Mouse (Mus musculus) midbrain, embryonic 12.5 days (tissue): Measurements from ENCODE around the gene Ciao2a. TPM values are rescaled to one million over a fixed set of nuclear protein-coding genes. Genes with fewer than 3 reads are reported as not detected.
A peak's percentile ranks its signal among the peaks of the same experiment; 100 is the strongest.

Source experiments
- ATAC-seq: fragments of 200-750 bp; cut with Nextera tagmentation; 2 replicates; pipeline ENCODE4 v1.8.0; 2017; ENCODE audit warnings: low read depth, moderate TSS enrichment, moderate library complexity; ENCODE audit not compliant: low FRiP score
- H3K27ac ChIP-seq: fragments of 300-500 bp; sonication (generic); replicated peaks from 2 replicates; pipeline ENCODE4 v1.5.1; 2016; ENCODE audit warnings: mild to moderate bottlenecking
- H3K27me3 ChIP-seq: fragments of 300-500 bp; sonication (generic); 2 replicates; pipeline ENCODE4 v1.6.1; 2016; ENCODE audit warnings: mild to moderate bottlenecking
- H3K36me3 ChIP-seq: fragments of 300-500 bp; sonication (generic); 2 replicates; pipeline ENCODE4 v1.6.1; 2016
- H3K4me1 ChIP-seq: fragments of 300-500 bp; sonication (generic); 2 replicates; pipeline ENCODE4 v1.6.1; 2016
- H3K4me2 ChIP-seq: fragments of 300-500 bp; sonication (generic); replicated peaks from 2 replicates; pipeline ENCODE4 v1.6.1; 2016; ENCODE audit warnings: mild to moderate bottlenecking, moderate library complexity
- H3K4me3 ChIP-seq: fragments of 300-500 bp; sonication (generic); 2 replicates; pipeline ENCODE4 v1.5.1; 2016; ENCODE audit warnings: mild to moderate bottlenecking
- H3K9ac ChIP-seq: fragments of 300-500 bp; sonication (generic); replicated peaks from 2 replicates; pipeline ENCODE4 v1.6.1; 2016; ENCODE audit warnings: mild to moderate bottlenecking, moderate library complexity
- H3K9me3 ChIP-seq: fragments of 300-500 bp; sonication (generic); 2 replicates; pipeline ENCODE4 v1.6.1; 2016; ENCODE audit warnings: mild to moderate bottlenecking
- WGBS: fragments of 180-500 bp; shearing (Covaris S2); methylation state at CpG from one replicate; pipeline ENCODE4 v1.1.7; 2016; 5-methylcytosine and 5-hydroxymethylcytosine counted together
- polyA plus RNA-seq: library from polyadenylated mRNA; unstranded; fragments of >200 nt; fragmentation: Nextera tagmentation; extraction: Ambion mirVana; gene quantifications from 2 replicates; pipeline ENCODE4 v1.2.1, GENCODE M21; 2016

Gene Ciao2a
- polyA plus RNA-seq, 1 experiment from 2014 or later: 133 TPM

DNA sequence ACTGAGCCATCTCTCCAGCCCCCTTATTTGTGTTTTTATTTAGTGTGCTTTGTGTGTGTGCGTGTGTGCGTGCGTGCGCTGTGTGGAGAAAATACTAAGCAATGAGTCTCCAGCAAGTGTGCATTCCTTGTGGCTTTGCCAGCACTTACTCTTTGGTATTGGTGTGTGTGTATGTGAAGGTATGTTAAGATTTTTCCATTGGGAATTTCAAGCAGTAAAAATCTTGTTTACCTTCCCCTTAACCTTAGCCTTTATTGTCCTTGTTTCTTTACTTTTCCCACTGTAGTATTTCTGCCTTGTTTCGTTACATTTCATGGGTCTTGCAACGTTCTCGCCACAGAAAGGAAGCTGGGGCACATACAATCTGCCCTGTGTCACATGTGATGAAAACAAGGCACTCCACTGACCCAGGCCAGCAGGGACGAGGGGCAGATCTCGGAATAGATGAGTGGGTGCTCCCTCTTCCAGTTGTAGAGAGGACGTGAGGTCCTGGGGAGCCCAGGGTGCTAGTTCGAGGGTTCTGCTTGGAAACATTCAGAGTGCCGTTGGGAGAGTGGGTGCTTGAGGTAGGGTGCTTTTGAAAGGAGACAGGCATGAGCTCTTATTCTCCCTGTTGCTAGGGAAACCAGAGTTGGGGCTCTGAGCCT is 45.0 kb downstream of the Ciao2a start:
- peaks cover 35% of the 10 kb centered on the region for H3K4me1 ChIP-seq
- H3K4me2 ChIP-seq: no peak overlapping the region
- H3K4me3 ChIP-seq: no peak overlapping the region
- no peaks in the 10 kb centered on the region for H3K9me3 ChIP-seq
- 0 out of 2 replicates have a peak overlapping the region, but pooled peaks have one; percentile 35 for H3K27ac ChIP-seq
- H3K9ac ChIP-seq: no peak overlapping the region
- ATAC-seq: no peak
- no peaks in the 10 kb centered on the region for H3K36me3 ChIP-seq
- no peaks in the 10 kb centered on the region for H3K27me3 ChIP-seq
- 51% methylated on average over 12 of the region's 12 CpGs for WGBS

DNA sequence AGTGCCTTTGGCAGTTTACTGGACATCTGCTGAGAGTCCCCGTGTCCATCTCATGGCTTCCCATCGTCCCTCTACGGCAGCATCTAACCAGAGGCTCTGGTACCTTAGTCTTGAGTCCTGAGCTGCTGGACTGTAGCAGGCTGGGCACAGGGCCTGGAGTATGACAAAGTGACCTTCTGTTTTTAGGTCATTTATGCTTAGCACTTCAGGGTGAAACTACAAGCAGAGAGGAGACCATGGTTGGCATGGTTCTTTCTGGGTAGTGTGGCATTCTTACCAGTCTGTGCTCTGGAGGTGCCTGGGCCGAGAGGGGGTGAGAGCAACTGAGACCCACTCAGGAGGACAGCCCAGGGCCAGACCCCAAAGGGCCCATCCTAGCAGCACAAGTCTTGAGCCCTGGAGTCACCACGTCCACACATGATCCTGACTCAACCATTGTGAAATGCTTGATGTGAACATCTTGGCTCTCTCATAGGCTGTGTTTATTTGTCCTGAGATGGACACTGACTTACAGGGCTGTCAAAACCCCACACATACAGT is 47.0 kb downstream of the Ciao2a start:
- Histone ChIP-seq H3K4me3 (no peak overlapping the region), H3K27me3 (no peaks in the 10 kb centered on the region), H3K4me2 (no peak overlapping the region), H3K27ac (no peak overlapping the region), H3K4me1 (peaks cover 23% of the 10 kb centered on the region), H3K9ac (no peak overlapping the region), H3K9me3 (no peaks in the 10 kb centered on the region), H3K36me3 (no peaks in the 10 kb centered on the region)
- ATAC-seq: no peak
- WGBS: 97% methylated on average over 5 of the region's 5 CpGs

DNA sequence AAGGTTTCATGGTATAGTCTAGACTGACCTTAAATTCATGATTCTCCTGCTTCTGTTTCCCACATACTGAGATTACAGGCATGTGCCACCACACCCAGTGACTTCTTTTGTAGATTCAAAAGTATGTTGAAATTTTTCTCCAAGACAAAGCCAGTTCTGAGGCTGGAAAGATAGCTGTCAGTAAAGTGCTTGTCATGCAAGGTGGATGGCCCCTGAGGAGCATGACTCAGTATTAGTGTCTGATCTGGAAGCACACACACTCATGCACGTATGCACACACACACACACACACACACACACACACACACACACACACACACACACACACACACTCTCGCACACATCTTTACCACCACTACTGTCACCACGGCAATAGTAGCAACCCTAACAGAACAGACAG is 48.6 kb downstream of the Ciao2a start:
- H3K4me3 ChIP-seq: no peak overlapping the region
- no peak overlapping the region for H3K9ac ChIP-seq
- WGBS: 93% methylated on average over 3 of the region's 3 CpGs
- H3K27ac ChIP-seq: no peak overlapping the region
- H3K4me1 ChIP-seq: peaks cover 20% of the 10 kb centered on the region
- no peak for ATAC-seq
- H3K36me3 ChIP-seq: no peaks in the 10 kb centered on the region
- no peak overlapping the region for H3K4me2 ChIP-seq
- H3K27me3 ChIP-seq: no peaks in the 10 kb centered on the region
- no peaks in the 10 kb centered on the region for H3K9me3 ChIP-seq

DNA sequence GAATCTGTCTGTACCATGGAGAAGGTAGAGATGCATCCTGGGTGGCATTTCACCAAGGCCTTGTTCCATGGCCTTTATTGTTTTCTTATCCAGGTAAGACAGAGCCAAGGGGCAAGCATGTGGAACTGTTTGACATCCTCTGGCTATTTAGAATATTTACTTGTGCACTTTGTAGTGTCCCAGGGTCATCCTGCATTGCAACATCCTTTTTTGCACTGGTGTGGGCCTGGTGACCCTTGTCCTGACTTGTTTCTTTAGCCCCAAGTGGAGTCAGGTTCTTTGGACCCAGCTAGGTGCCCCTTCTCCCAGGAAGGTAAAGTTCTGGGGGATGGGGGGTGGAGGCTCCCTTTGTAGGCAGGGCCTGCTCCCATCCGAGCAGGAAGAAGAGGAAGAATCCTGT is 51.6 kb downstream of the Ciao2a start:
- Histone ChIP-seq H3K36me3 (no peaks in the 10 kb centered on the region), H3K4me2 (no peak overlapping the region), H3K27ac (no peak overlapping the region), H3K9me3 (no peaks in the 10 kb centered on the region), H3K27me3 (no peaks in the 10 kb centered on the region), H3K4me1 (no peaks in the 10 kb centered on the region), H3K4me3 (no peak overlapping the region), H3K9ac (no peak overlapping the region)
- WGBS: 0% methylated on average over 1 of the region's 1 CpGs
- ATAC-seq: no peak

- no peak overlapping the region for H3K4me3 ChIP-seq
- no peaks in the 10 kb centered on the region for H3K36me3 ChIP-seq
- 92% methylated on average over 6 of the region's 6 CpGs for WGBS
- no peak overlapping the region for H3K27ac ChIP-seq
- no peaks in the 10 kb centered on the region for H3K9me3 ChIP-seq
- no peak for ATAC-seq
- H3K4me2 ChIP-seq: no peak overlapping the region
- H3K27me3 ChIP-seq: no peaks in the 10 kb centered on the region
- no peak overlapping the region for H3K9ac ChIP-seq
- H3K4me1 ChIP-seq: no peaks in the 10 kb centered on the region
Observed at GRCm38 (mm10) chr9:66179795-66180194, 53.4 kb downstream of the Ciao2a start.

GRCm38 (mm10) chr9:66181126-66181825 is 54.9 kb downstream of the Ciao2a start:
- no peak for ATAC-seq
- WGBS: 80% methylated on average over 4 of the region's 4 CpGs

DNA sequence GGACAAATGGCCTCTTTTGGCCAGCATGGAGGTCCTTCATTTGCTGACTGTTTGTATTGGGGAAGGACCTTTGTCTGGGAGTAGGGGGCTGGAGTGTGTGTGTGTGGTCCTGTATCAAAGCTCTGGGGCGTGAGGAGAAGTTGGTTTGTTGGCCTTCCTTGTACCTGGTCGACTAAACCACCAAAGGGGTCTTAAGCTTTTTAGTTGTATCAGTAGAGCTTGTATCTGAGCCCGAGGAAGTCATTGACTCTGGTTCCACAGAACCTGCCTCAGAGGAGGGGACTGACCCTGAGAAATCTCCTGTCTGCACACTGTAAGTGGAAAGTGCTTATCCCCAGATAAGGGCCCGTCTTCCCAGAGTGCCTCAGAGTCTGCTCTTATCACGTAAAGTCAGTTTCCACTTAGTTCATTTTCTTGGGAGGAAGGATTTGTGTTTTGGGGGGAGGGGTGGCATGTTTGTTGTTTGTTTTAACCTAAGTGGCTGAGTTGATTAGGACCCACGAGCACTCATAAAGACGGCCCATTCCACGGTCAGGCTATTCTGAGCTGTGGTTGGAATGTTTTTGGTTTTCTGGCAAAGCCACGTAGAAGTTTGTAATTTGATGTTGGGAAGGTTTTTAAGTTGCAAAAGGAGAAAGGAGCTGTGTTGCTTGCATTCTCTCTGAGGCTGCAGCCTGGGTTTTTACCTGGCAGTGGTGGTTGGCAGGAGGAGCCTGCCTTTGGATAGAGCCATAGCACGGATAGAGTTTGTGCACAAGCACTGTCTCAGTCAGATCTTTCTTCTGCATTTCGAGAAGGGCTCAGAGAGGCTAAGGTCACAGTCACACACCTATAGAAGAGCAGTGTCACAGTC is 55.6 kb downstream of the Ciao2a start:
- WGBS: 69% methylated on average over 11 of the region's 11 CpGs
- Histone ChIP-seq H3K4me3 (no peak overlapping the region), H3K36me3 (no peaks in the 10 kb centered on the region), H3K9ac (no peak overlapping the region), H3K9me3 (no peaks in the 10 kb centered on the region), H3K4me2 (no peak overlapping the region), H3K4me1 (peaks cover 8% of the 10 kb centered on the region), H3K27ac (no peak overlapping the region), H3K27me3 (no peaks in the 10 kb centered on the region)
- ATAC-seq: no peak

More at GRCm38 (mm10) chr9:66181126-66181825, 54.9 kb downstream of the Ciao2a start:
- H3K4me2 ChIP-seq: no peak overlapping the region
- no peak overlapping the region for H3K27ac ChIP-seq
- no peak overlapping the region for H3K9ac ChIP-seq
- H3K27me3 ChIP-seq: no peaks in the 10 kb centered on the region
- H3K4me3 ChIP-seq: no peak overlapping the region
- H3K9me3 ChIP-seq: no peaks in the 10 kb centered on the region
- H3K4me1 ChIP-seq: peaks cover under 1% of the 10 kb centered on the region
- no peaks in the 10 kb centered on the region for H3K36me3 ChIP-seq

- Histone ChIP-seq H3K4me2 (no peak overlapping the region), H3K4me3 (no peak overlapping the region), H3K9me3 (no peaks in the 10 kb centered on the region), H3K4me1 (peaks cover 10% of the 10 kb centered on the region), H3K9ac (no peak overlapping the region), H3K27ac (no peak overlapping the region), H3K36me3 (no peaks in the 10 kb centered on the region), H3K27me3 (no peaks in the 10 kb centered on the region)
- WGBS: 91% methylated on average over 3 of the region's 3 CpGs
- no peak for ATAC-seq
Observed at GRCm38 (mm10) chr9:66182679-66182993, 56.2 kb downstream of the Ciao2a start.

DNA sequence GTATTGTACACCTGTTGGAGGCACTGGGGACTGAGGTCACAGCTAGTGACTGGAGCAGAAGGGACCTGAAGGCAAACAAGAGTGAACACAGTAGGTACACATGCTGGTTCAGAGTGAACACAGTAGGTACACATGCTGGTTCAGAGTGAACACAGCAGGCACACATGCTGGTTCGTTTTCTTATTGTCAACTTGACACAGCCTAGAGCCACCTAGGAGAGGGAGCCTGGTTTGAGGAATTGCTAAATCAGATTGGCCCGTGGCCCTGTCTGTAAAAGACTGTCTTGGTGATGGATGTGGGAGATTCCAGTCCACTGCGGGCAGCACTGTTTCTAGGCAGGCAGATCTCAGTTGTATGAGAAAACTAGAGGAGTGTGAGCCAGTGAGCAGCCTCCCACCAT is 56.6 kb downstream of the Ciao2a start:
- no peak overlapping the region for H3K27ac ChIP-seq
- no peaks in the 10 kb centered on the region for H3K9me3 ChIP-seq
- WGBS: 86% methylated on average over 3 of the region's 3 CpGs
- no peak overlapping the region for H3K9ac ChIP-seq
- H3K27me3 ChIP-seq: no peaks in the 10 kb centered on the region
- peaks cover 10% of the 10 kb centered on the region for H3K4me1 ChIP-seq
- no peak for ATAC-seq
- no peaks in the 10 kb centered on the region for H3K36me3 ChIP-seq
- H3K4me2 ChIP-seq: no peak overlapping the region
- H3K4me3 ChIP-seq: no peak overlapping the region

DNA sequence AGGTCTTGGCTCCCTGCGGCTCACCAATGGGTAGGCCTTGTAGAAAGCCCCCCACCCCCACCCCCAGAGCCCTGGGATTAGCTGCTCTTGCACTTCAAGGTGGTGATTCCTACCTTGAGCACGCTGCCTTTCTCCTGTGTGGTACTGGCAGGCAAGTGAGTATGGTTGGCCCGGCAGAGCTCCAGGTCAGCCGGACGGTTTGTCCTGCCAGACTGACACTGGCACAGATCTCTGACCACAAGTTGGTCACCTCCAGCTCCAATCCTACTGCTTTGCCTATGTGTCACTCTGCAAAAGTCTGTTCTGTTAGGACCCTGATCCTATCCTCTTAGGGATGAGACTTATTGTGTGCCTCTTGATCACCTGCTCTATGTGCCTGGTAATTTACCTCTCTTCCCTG is 58.2 kb downstream of the Ciao2a start:
- 72% methylated on average over 5 of the region's 5 CpGs for WGBS
- H3K27ac ChIP-seq: no peak overlapping the region
- H3K27me3 ChIP-seq: no peaks in the 10 kb centered on the region
- no peaks in the 10 kb centered on the region for H3K9me3 ChIP-seq
- no peak overlapping the region for H3K4me2 ChIP-seq
- H3K36me3 ChIP-seq: no peaks in the 10 kb centered on the region
- H3K4me3 ChIP-seq: no peak overlapping the region
- peaks cover 10% of the 10 kb centered on the region for H3K4me1 ChIP-seq
- no peak overlapping the region for H3K9ac ChIP-seq
- no peak for ATAC-seq

GRCm38 (mm10) chr9:66186426-66186825 is 60.0 kb downstream of the Ciao2a start:
- no peak overlapping the region for H3K4me2 ChIP-seq
- WGBS: 12% methylated on average over 6 of the region's 6 CpGs
- no peak overlapping the region for H3K9ac ChIP-seq
- no peaks in the 10 kb centered on the region for H3K36me3 ChIP-seq
- H3K27me3 ChIP-seq: no peaks in the 10 kb centered on the region
- H3K4me1 ChIP-seq: peaks cover 10% of the 10 kb centered on the region
- H3K4me3 ChIP-seq: no peak overlapping the region
- H3K9me3 ChIP-seq: no peaks in the 10 kb centered on the region
- H3K27ac ChIP-seq: peak overlapping the region; percentile 56
- ATAC-seq: peak; percentile 30; the same call in 1 of the 2 replicates
